Mouse (Mus musculus): ENCODE measurements around the gene Fam168a. TPM values are rescaled to one million over a fixed set of nuclear protein-coding genes. Genes with fewer than 3 reads are reported as not detected.

Fam168a gene
- polyA plus RNA-seq, 1 experiment, result 27.0 TPM

DNA sequence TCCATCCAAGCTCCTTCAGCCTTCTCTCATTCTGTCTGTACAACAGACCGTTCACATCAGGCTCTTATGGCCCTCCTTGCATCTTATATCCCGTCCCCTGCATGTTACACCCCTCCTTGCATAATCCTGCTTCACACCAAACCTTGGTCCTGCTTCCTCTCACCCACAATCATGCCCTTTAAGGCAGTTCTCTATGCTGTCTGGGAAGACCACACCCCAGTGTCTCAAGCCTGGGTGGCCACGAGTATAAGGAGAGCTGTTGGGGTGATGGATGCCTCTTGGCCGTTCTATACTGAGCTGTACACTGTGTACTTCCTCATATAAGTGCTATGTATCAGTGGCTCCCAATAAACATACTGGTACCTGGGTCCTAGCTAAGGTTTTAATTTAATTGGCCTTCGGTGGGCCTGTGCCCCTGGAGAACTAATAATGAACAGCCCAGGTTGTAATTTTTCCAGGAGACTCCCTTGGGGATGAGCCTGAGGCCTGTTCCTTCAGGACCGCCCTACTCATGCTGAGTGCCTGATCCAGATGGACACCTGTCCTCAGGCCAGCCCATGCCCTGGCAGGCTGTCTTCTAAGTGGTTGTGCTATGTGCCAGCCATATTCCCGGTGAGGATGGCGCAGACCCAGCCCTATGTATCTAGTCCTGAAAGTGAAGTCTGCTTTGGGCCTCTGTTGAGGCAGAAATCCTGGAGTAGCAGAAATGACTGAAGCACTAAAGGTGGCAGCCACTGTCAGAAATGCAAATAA lies 163.6 kb downstream of the Fam168a start:
- Histone ChIP-seq H3K4me1 (ENCODE audit: control insufficient read depth, insufficient read depth, low read length) (no peaks in the 10 kb centered on the region; the same call in 1 of the 2 replicates), H3K36me3 (ENCODE audit: control insufficient read depth, insufficient read depth, low read length) (no peaks in the 10 kb centered on the region), H3K27me3 (ENCODE audit: control insufficient read depth, insufficient read depth, low read length) (no peaks in the 10 kb centered on the region), H3K27ac (ENCODE audit: control insufficient read depth, insufficient read depth, low read depth, low read length) (no peak overlapping the region), H3K4me3 (ENCODE audit: control insufficient read depth, low read depth, low read length) (no peak overlapping the region)
- TF ChIP-seq CTCF (IDR thresholded peaks at IDR 0.05; ENCODE audit: control insufficient read depth, insufficient read depth, insufficient replicate concordance, low read depth, low read length) (no peak), POLR2A (IDR thresholded peaks at IDR 0.05; ENCODE audit: control insufficient read depth, low read depth, low read length) (no peak)

DNA sequence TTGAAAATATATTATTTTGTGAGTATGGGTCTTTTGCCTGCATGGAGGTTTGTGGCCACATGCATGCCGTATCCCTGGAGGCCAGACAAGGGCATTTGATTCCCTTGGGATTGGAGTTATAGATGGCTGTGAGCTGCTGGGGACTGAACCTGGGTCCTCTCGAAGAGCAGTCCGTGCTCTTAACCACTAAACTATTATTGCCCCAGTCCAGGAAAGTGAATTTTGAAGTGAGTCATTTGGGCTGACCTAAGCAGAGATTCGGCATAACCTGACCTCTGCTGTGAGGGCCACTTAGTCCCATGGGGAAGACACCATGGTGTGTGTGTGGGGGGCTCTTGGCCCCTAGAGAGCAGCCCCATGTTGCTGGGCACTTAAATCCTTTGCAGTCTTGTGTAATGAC lies 164.9 kb downstream of the Fam168a start:
- no peaks in the 10 kb centered on the region for H3K36me3 ChIP-seq (ENCODE audit: control insufficient read depth, insufficient read depth, low read length)
- H3K27me3 ChIP-seq (ENCODE audit: control insufficient read depth, insufficient read depth, low read length), result no peaks in the 10 kb centered on the region
- H3K4me1 ChIP-seq (ENCODE audit: control insufficient read depth, insufficient read depth, low read length), result no peaks in the 10 kb centered on the region; the same call in 1 of the 2 replicates
- H3K4me3 ChIP-seq (ENCODE audit: control insufficient read depth, low read depth, low read length), result no peak overlapping the region
- TF ChIP-seq CTCF (IDR thresholded peaks at IDR 0.05; ENCODE audit: control insufficient read depth, insufficient read depth, insufficient replicate concordance, low read depth, low read length) (no peak), POLR2A (IDR thresholded peaks at IDR 0.05; ENCODE audit: control insufficient read depth, low read depth, low read length) (no peak)
- H3K27ac ChIP-seq (ENCODE audit: control insufficient read depth, insufficient read depth, low read depth, low read length), result no peak overlapping the region

DNA sequence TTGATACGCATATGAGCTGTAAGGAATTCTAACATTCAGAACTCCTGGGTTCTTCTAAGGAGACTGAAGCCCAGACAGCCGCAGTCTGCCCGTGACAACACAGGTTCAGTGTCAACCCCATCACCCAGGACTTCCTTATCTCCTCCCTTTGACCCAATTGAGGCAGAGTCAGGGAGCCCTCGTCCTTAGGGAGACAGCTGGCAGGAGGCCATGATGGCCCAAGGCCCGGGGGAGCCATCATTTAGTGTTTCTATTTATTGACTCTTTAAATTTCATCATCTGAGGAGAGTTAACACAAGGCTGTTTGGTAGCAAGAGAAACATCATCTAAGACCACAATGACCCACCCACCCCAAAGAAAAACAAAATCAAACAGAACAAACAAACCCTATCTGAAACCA lies 165.5 kb downstream of the Fam168a start:
- no peak overlapping the region for H3K4me3 ChIP-seq (ENCODE audit: control insufficient read depth, low read depth, low read length)
- H3K27me3 ChIP-seq (ENCODE audit: control insufficient read depth, insufficient read depth, low read length), result no peaks in the 10 kb centered on the region
- H3K4me1 ChIP-seq (ENCODE audit: control insufficient read depth, insufficient read depth, low read length), result no peaks in the 10 kb centered on the region
- H3K27ac ChIP-seq (ENCODE audit: control insufficient read depth, insufficient read depth, low read depth, low read length), result no peak overlapping the region
- TF ChIP-seq POLR2A (IDR thresholded peaks at IDR 0.05; ENCODE audit: control insufficient read depth, low read depth, low read length) (no peak), CTCF (IDR thresholded peaks at IDR 0.05; ENCODE audit: control insufficient read depth, insufficient read depth, insufficient replicate concordance, low read depth, low read length) (no peak)
- H3K36me3 ChIP-seq (ENCODE audit: control insufficient read depth, insufficient read depth, low read length), result no peaks in the 10 kb centered on the region

DNA sequence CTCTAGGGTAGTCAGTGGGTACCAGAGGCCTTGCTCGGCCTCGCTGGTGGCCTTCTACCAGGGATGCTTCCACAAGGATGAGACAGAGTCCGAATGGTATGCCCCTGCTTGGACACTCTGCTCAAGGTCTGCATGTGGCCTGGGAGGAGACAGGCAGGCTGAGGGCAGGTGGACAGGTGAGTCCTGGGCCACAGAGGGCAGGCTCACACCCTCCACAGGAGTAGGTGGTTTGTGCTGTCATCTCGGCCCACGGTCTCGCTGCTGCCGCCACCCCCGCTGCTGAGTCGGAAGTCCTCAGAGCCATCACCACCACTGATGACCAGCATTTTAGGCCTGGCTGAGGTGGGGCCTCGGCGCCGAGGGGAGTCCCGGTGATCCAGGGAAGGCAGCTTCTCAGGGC lies 166.8 kb downstream of the Fam168a start:
- Histone ChIP-seq H3K27ac (ENCODE audit: control insufficient read depth, insufficient read depth, low read depth, low read length) (no peak overlapping the region), H3K4me1 (ENCODE audit: control insufficient read depth, insufficient read depth, low read length) (no peaks in the 10 kb centered on the region), H3K4me3 (ENCODE audit: control insufficient read depth, low read depth, low read length) (no peak overlapping the region), H3K36me3 (ENCODE audit: control insufficient read depth, insufficient read depth, low read length) (no peaks in the 10 kb centered on the region), H3K27me3 (ENCODE audit: control insufficient read depth, insufficient read depth, low read length) (no peaks in the 10 kb centered on the region)
- no peak for TF ChIP-seq CTCF (IDR thresholded peaks at IDR 0.05; ENCODE audit: control insufficient read depth, insufficient read depth, insufficient replicate concordance, low read depth, low read length)

DNA sequence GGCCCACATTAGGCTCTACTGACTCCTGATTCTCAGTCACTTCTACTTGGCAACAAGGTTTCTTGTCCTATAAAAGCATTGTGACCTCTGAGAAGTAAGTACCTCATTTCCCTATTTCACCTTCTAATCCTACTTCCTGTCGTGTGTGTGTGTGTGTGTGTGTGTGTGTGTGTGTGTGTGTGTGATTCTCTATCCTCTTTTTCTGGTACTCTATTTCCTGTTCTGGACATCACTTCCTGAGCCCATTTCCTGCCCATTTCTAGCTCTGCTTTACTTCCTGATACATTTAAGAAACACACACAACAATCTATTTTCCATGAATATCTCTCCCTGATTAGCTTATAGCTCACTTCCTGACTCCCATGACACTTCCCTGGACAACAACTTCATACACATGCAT lies 169.4 kb downstream of the Fam168a start:
- Histone ChIP-seq H3K27ac (ENCODE audit: control insufficient read depth, insufficient read depth, low read depth, low read length) (no peak overlapping the region), H3K4me3 (ENCODE audit: control insufficient read depth, low read depth, low read length) (no peak overlapping the region), H3K4me1 (ENCODE audit: control insufficient read depth, insufficient read depth, low read length) (no peaks in the 10 kb centered on the region; the same call in 1 of the 2 replicates), H3K36me3 (ENCODE audit: control insufficient read depth, insufficient read depth, low read length) (no peaks in the 10 kb centered on the region), H3K27me3 (ENCODE audit: control insufficient read depth, insufficient read depth, low read length) (no peaks in the 10 kb centered on the region)
- no peak for TF ChIP-seq POLR2A (IDR thresholded peaks at IDR 0.05; ENCODE audit: control insufficient read depth, low read depth, low read length)
- TF ChIP-seq CTCF (IDR thresholded peaks at IDR 0.05; ENCODE audit: control insufficient read depth, insufficient read depth, insufficient replicate concordance, low read depth, low read length), result no peak

DNA sequence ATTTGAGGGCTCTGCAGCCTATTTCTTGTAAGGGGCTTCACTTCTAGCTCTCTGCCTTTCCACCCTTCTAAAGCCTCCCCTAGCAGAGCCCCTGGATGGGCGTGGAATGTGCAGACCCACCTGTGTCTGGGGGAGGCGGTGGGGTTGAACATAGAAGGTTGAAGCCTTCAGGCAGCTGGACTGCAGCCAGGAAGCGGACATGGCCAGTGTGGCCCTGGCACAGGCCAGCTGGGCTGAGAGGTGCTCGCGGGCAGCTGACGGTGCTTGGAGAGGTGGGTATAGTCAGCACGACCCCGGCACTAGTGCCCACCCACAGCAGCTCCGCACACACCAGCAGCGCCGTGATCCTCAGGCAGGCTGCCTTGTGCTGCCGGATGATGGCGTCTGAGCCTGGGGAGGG lies 169.9 kb downstream of the Fam168a start:
- no peak for TF ChIP-seq CTCF (IDR thresholded peaks at IDR 0.05; ENCODE audit: control insufficient read depth, insufficient read depth, insufficient replicate concordance, low read depth, low read length)
- no peak for TF ChIP-seq POLR2A (IDR thresholded peaks at IDR 0.05; ENCODE audit: control insufficient read depth, low read depth, low read length)
- no peaks in the 10 kb centered on the region for H3K27me3 ChIP-seq (ENCODE audit: control insufficient read depth, insufficient read depth, low read length)
- no peak overlapping the region for H3K27ac ChIP-seq (ENCODE audit: control insufficient read depth, insufficient read depth, low read depth, low read length)
- no peak overlapping the region for H3K4me3 ChIP-seq (ENCODE audit: control insufficient read depth, low read depth, low read length)
- no peaks in the 10 kb centered on the region; the same call in 1 of the 2 replicates for H3K4me1 ChIP-seq (ENCODE audit: control insufficient read depth, insufficient read depth, low read length)
- H3K36me3 ChIP-seq (ENCODE audit: control insufficient read depth, insufficient read depth, low read length), result no peaks in the 10 kb centered on the region

DNA sequence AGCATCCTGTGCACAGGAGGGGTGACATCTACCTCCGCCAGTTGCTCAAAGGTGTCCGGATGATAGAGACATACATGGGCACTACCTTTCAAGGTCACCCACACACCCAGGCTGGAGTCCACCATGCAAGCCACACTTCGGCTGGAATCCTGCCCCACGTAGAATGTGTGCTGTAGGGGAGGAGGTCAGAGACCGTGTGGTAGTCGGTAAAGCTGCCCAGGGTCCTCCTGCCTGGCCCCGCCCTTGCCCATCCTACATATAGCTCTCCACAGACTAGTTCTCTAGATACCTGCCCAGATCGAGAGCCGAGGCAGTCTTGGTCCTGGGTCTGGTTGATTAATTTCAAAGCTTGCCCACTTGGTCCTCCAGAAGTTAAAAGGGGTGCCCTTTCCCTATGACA lies 170.3 kb downstream of the Fam168a start:
- no peak overlapping the region for H3K27ac ChIP-seq (ENCODE audit: control insufficient read depth, insufficient read depth, low read depth, low read length)
- H3K27me3 ChIP-seq (ENCODE audit: control insufficient read depth, insufficient read depth, low read length), result no peaks in the 10 kb centered on the region
- no peaks in the 10 kb centered on the region; the same call in 1 of the 2 replicates for H3K4me1 ChIP-seq (ENCODE audit: control insufficient read depth, insufficient read depth, low read length)
- TF ChIP-seq CTCF (IDR thresholded peaks at IDR 0.05; ENCODE audit: control insufficient read depth, insufficient read depth, insufficient replicate concordance, low read depth, low read length), result no peak
- TF ChIP-seq POLR2A (IDR thresholded peaks at IDR 0.05; ENCODE audit: control insufficient read depth, low read depth, low read length), result no peak
- no peak overlapping the region for H3K4me3 ChIP-seq (ENCODE audit: control insufficient read depth, low read depth, low read length)
- H3K36me3 ChIP-seq (ENCODE audit: control insufficient read depth, insufficient read depth, low read length), result no peaks in the 10 kb centered on the region

Data from testis, adult 2 months (tissue).